Mouse (Mus musculus): ENCODE measurements around the gene Mrrf. TPM values are rescaled to one million over a fixed set of nuclear protein-coding genes. Genes with fewer than 3 reads are reported as not detected.
"Not testable (repeated sequence)": the region's sequence is repeated elsewhere in the genome, so short reads cannot be mapped to it uniquely, and the experiment has no call there.

The Mrrf gene
- total RNA-seq, 2 experiments from 2014 or later: 18.0 to 18.1 TPM

DNA sequence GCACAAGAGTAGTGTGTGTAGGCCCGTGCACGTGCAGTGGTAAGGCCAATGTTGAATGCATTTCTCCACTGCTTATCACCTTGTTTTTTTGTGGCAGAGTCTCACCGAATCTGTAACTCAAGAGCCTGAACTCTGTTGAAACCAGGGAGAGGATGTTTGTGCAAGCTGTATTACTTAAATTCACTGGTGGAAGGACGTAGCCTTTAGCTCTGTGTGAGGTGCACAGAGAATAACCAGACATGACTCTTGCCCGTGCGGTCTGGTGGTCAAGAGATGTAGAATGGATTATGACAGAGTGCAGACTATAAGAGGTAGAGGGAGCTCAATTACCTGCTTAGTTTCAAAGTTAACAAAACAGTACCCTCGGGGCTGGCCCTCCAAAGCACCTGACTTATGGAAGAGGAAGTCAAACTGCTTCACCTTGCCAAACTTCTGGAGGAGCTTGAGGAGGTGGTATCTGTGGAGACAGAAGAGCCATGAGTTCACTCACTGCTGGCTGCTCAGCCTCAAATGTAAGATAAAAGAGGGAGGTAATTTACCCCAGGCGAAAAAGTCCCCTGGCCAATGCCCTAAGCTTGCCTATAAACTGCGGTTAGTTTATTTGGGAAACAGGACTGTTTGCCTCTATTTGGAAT lies 9.3 kb upstream of the Mrrf start:
- intact Hi-C loops (cut with DNase I): no loop called here
- no peak for DNase-seq (ENCODE audit: low spot score in 2 of 2)

DNA sequence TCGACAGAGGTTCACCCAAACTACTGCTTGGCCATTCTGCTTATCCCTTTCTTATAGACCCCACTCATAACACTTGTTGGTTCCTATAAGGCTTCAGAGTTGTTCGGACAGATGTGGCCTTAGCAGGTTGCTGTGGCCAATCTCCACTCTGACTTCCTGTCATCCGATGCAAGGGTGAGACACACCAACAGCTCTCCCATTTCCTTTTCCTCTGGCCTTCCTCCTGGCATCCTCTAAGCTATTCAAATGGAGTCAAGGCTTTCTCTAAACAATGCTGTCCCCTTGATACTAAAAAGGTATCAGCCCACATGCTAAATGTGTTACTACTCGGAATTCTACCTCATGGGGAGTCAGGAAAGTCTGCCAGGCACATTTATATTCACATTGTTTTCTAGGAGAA lies 8.2 kb upstream of the Mrrf start:
- no peak for DNase-seq (ENCODE audit: low spot score in 2 of 2)
- intact Hi-C loops (cut with DNase I): no loop called here

DNA sequence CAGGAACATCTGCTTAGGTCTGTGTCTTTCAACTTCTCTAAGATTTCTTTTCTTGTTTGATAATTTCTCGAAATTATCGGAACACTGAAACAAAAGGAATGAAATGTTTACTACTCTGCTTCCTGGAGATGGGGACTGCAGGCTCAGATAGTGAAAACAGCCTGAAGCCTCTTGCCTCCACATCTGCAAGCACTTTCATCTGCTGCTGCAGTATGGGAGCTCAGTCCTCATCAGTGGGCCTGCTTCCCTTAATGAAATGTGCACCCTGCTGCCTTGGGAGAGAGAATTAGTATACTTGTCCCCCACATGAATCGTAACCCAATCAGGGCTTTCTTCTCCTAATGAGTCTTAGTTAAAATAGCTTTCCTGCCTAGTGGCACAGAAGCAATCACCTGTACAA lies 7.1 kb upstream of the Mrrf start:
- no peak for DNase-seq (ENCODE audit: low spot score in 2 of 2)
- intact Hi-C loops (cut with DNase I): no loop called here

DNA sequence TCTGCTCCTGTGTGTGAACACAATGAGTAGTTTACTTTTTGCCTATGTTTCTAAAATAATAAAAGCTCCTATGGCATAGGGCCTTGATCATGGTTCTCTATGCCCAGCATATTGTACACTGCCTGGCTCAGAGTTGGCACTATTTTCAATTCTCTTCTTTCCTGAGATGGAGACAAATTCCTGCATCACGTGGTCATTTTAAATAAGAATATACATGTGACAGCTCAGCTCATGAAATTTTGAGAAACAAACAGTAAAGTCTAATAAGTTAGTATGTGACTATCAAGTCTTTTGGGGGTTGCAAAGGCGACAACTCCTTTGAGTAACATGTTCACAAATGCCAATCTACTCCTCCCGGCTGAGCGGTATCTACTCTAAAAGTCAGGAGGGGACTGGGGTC lies 302 bp upstream of the Mrrf start:
- no peak for DNase-seq (ENCODE audit: low spot score in 2 of 2)
- intact Hi-C loops (cut with DNase I): loop anchor here (1.0 kb wide), 2 partner anchors 62 to 87 kb away; partner anchors contain the start of genes Morn5 and Ndufa8

DNA sequence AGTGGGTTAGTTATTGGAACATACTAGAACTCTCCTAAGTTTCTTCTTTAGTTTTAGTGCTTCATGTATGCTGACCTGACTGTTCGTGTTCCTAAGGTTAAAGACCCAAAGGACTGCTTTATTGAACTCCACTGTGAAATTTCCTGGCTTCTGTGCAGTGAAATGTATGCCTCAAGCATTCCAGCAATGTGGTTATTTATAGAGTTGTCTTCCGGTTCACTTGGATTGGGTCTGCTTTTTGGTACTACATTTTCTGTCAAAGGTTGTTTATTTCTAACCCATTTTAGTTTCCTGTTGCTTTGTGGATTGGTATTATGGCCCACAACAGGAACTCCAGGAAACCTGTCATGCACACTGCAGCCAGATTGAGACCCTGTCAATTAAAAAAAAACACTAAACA lies 2.9 kb downstream of the Mrrf start:
- DNase-seq (ENCODE audit: low spot score in 2 of 2): no peak
- intact Hi-C loops (cut with DNase I): no loop called here

DNA sequence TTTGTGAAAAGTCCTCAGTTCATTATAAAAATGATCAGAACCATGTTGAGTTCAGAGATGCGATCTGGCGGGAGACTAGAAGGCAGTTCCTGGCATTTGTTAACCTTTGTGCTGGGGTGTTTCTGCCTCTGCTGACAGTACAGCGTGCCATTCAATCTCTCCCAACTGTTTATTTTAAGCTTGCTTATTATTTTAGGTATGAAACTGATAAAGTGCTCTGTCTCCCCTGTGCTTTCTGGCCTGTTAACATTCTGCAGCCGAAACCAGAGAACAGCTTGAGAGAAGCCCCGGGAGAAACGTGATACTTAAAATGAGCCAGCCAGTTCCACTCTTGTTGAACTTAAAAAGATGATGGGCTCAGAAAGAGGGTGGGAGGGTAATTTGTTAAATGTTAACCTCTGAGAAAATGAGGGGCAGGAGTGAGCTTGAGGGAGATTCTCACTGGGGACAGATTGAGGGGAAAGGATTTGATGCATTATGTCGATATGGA lies 12.7 kb downstream of the Mrrf start:
- intact Hi-C loops (cut with DNase I): no loop called here
- no peak for DNase-seq (ENCODE audit: low spot score in 2 of 2)

DNA sequence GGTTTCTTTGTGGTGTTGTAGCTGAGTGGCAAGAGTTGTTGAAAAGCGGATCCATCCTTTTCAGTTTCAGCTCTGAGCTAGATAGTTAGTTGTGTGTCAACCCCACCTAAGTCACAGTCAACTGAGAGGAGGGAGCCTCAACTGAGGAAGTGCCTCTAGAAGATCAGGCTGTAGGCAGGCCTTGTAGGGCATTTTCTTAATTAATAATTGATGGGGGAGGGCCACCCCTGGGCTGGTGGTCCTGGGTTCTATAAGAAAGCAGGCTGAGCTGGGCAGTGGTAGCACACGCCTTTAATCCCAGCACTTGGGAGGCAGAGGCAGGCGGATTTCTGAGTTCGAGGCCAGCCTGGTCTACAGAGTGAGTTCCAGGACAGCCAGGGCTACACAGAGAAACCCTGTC lies 16.2 kb downstream of the Mrrf start:
- intact Hi-C loops (cut with DNase I); DNase-seq (ENCODE audit: low spot score in 2 of 2): not testable (repeated sequence)

- no peak for DNase-seq (ENCODE audit: low spot score in 2 of 2)
- intact Hi-C loops (cut with DNase I): no loop called here
These were observed 21.3 kb downstream of the Mrrf start for GRCm38 (mm10) chr2:36157461-36157860.

- intact Hi-C loops (cut with DNase I): no loop called here
- no peak for DNase-seq (ENCODE audit: low spot score in 2 of 2)
These were observed 23.1 kb downstream of the Mrrf start for GRCm38 (mm10) chr2:36159336-36159735.

GRCm38 (mm10) chr2:36167990-36168618 lies 31.9 kb downstream of the Mrrf start:
- DNase-seq (ENCODE audit: low spot score in 2 of 2): no peak
- intact Hi-C loops (cut with DNase I): no loop called here

DNA sequence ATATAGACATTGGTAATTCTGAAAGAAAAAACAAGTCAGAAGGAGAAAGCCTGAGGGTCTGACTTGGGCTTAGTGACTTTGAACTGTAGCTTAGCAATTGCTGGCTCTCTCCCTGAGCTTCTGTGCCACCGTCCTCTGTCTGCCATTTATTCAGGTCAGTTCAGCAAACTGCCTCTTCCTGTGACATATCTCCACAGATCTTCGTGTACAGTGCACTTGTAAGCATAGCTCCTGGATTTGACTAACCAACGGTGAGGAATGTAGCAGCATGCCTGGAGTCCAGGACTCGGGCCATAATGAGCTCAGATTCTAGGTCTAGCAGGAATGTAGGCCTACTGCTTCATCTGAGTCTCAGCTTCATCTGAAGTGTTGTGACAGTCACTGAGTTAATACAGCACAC lies 33.0 kb downstream of the Mrrf start:
- no peak for DNase-seq (ENCODE audit: low spot score in 2 of 2)
- intact Hi-C loops (cut with DNase I): no loop called here

DNA sequence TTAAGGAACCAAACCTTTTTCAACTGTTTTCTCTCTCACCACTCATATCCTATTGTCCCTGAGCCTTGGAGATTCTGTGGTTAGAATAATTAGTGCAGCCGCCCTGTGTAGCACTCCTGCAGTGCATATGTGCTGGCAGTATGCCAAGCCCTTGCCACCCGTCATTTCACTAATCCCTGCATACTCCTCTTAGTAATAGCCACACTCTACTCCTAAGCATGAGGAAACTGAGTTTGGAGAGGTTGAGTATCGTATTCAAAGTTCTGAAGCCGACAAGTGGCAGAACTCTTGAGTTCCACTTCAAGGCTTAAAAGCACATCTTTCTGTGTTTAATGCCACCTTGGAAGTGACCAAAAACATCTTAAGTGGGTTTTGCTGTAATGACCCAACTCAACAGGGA lies 35.9 kb downstream of the Mrrf start:
- DNase-seq (ENCODE audit: low spot score in 2 of 2): no peak
- intact Hi-C loops (cut with DNase I): no loop called here

GRCm38 (mm10) chr2:36172574-36172973 lies 36.4 kb downstream of the Mrrf start:
- intact Hi-C loops (cut with DNase I): no loop called here
- DNase-seq (ENCODE audit: low spot score in 2 of 2): no peak

DNA sequence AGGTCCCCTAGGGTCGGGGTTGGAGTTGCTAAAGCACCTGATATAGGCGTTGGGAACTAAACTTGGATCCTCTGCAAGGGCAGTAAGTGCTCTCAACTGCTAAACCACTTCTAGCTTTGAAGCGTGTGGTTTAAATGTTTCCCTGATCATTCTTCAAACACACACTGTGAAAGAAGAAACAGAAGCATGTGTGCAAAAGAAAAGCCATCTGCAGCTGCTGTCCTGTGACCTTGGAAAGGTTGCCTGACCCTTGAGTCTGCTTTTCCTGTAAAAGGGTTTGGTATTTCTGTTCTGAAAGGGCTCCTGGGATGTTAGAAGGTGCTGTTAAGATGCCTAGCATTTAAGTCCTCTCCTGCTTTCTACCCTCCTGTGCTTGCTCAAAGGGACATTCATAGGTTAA lies 43.3 kb downstream of the Mrrf start:
- intact Hi-C loops (cut with DNase I): no loop called here
- no peak for DNase-seq (ENCODE audit: low spot score in 2 of 2)

- intact Hi-C loops (cut with DNase I); DNase-seq (ENCODE audit: low spot score in 2 of 2): not testable (repeated sequence)
These were observed 45.6 kb downstream of the Mrrf start for GRCm38 (mm10) chr2:36181587-36182368.

GRCm38 (mm10) chr2:36183278-36183677 lies 47.1 kb downstream of the Mrrf start:
- intact Hi-C loops (cut with DNase I): no loop called here
- DNase-seq (ENCODE audit: low spot score in 2 of 2): no peak

- no peak for DNase-seq (ENCODE audit: low spot score in 2 of 2)
- intact Hi-C loops (cut with DNase I): no loop called here
These were observed 48.0 kb downstream of the Mrrf start for GRCm38 (mm10) chr2:36184192-36184591.

GRCm38 (mm10) chr2:36184876-36185275 lies 48.7 kb downstream of the Mrrf start:
- peak in 1 of 2 experiments; percentile 31 for DNase-seq (ENCODE audit: low spot score in 2 of 2)
- intact Hi-C loops (cut with DNase I): no loop called here

DNA sequence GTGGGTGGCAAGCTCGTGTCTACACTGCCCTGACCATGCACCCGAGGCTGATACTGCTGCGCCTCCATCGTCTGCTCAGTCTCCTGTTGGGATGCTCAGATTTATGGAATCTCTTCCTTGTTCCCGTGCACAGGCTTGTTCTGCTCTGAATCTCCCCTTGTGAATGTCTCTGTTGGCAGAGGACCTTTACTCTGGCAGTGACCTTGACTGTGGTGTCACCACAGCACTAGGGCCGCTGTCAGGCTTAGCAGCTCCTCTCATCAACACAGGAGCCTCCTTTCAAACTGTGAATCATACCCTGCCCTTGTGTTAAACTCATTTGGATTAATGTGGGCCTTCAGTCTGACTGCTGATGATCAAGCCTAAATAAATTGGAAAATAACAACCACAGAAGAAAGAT lies 53.0 kb downstream of the Mrrf start:
- intact Hi-C loops (cut with DNase I); DNase-seq (ENCODE audit: low spot score in 2 of 2): not testable (repeated sequence)

GRCm38 (mm10) chr2:36191098-36191941 lies 55.1 kb downstream of the Mrrf start:
- no peak for DNase-seq (ENCODE audit: low spot score in 2 of 2)
- intact Hi-C loops (cut with DNase I): no loop called here
